Mouse (Mus musculus): ENCODE data around the gene Fam160a1. TPM values are rescaled to one million over a fixed set of nuclear protein-coding genes. Genes with fewer than 3 reads are reported as not detected.

Fam160a1 gene
- polyA plus RNA-seq, 1 experiment from 2014 or later: 0.09 TPM

GRCm38 (mm10) chr3:85776126-85776525 lies 41.0 kb downstream of the Fam160a1 start:
- H3K4me3 ChIP-seq (replicated peaks): no peak overlapping the region
- no peak for ATAC-seq
- H3K36me3 ChIP-seq: no peaks in the 10 kb centered on the region
- 0 out of 2 replicates have a peak, but pooled peaks cover 5% of the 10 kb centered on the region for H3K4me1 ChIP-seq (replicated peaks)
- H3K9me3 ChIP-seq: no peaks in the 10 kb centered on the region
- H3K4me2 ChIP-seq (replicated peaks): no peak overlapping the region
- H3K27me3 ChIP-seq: no peaks in the 10 kb centered on the region
- no peak overlapping the region for H3K27ac ChIP-seq
- no peak overlapping the region for H3K9ac ChIP-seq (replicated peaks)
- WGBS: 85% methylated on average over 6 of the region's 6 CpGs

- H3K9ac ChIP-seq (replicated peaks): no peak overlapping the region
- no peak overlapping the region for H3K4me2 ChIP-seq (replicated peaks)
- no peaks in the 10 kb centered on the region for H3K4me1 ChIP-seq (replicated peaks)
- H3K9me3 ChIP-seq: no peaks in the 10 kb centered on the region
- ATAC-seq: no peak
- H3K4me3 ChIP-seq (replicated peaks): no peak overlapping the region
- 83% methylated on average over 4 of the region's 4 CpGs for WGBS
- no peak overlapping the region for H3K27ac ChIP-seq
- no peaks in the 10 kb centered on the region for H3K36me3 ChIP-seq
- no peaks in the 10 kb centered on the region for H3K27me3 ChIP-seq
These were observed 43.2 kb downstream of the Fam160a1 start for GRCm38 (mm10) chr3:85773886-85774285.

- Histone ChIP-seq H3K4me1 (replicated peaks) (no peaks in the 10 kb centered on the region), H3K27me3 (no peaks in the 10 kb centered on the region), H3K9me3 (no peaks in the 10 kb centered on the region), H3K9ac (replicated peaks) (no peak overlapping the region), H3K4me3 (replicated peaks) (no peak overlapping the region), H3K4me2 (replicated peaks) (no peak overlapping the region), H3K27ac (no peak overlapping the region), H3K36me3 (no peaks in the 10 kb centered on the region)
- 48% methylated on average over 3 of the region's 3 CpGs for WGBS
- no peak for ATAC-seq
These were observed 43.7 kb downstream of the Fam160a1 start for GRCm38 (mm10) chr3:85773425-85773824.

GRCm38 (mm10) chr3:85764937-85765337 lies 52.2 kb downstream of the Fam160a1 start:
- ATAC-seq: no peak
- no peak overlapping the region for H3K4me3 ChIP-seq (replicated peaks)
- H3K27ac ChIP-seq: peak overlapping the region; percentile 9; the same call in 1 of the 2 replicates
- H3K36me3 ChIP-seq: no peaks in the 10 kb centered on the region
- H3K9ac ChIP-seq (replicated peaks): no peak overlapping the region
- H3K4me2 ChIP-seq (replicated peaks): 0 out of 2 replicates have a peak overlapping the region, but pooled peaks have one; percentile 2
- no peaks in the 10 kb centered on the region for H3K27me3 ChIP-seq
- no peaks in the 10 kb centered on the region for H3K9me3 ChIP-seq
- WGBS: 38% methylated on average over 7 of the region's 7 CpGs
- peaks cover 13% of the 10 kb centered on the region for H3K4me1 ChIP-seq (replicated peaks)

GRCm38 (mm10) chr3:85764008-85764834 lies 52.9 kb downstream of the Fam160a1 start:
- Histone ChIP-seq H3K4me3 (replicated peaks) (no peak overlapping the region), H3K9me3 (no peaks in the 10 kb centered on the region), H3K36me3 (no peaks in the 10 kb centered on the region), H3K27me3 (no peaks in the 10 kb centered on the region), H3K4me2 (replicated peaks) (no peak overlapping the region), H3K9ac (replicated peaks) (no peak overlapping the region), H3K27ac (peak overlapping the region; percentile 9; the same call in 1 of the 2 replicates), H3K4me1 (replicated peaks) (peaks cover 13% of the 10 kb centered on the region)
- WGBS: 29% methylated on average over 18 of the region's 18 CpGs
- peak; percentile 63 for ATAC-seq

- 73% methylated on average over 2 of the region's 2 CpGs for WGBS
- Histone ChIP-seq H3K4me2 (replicated peaks) (no peak overlapping the region), H3K27ac (no peak overlapping the region), H3K36me3 (no peaks in the 10 kb centered on the region), H3K9me3 (no peaks in the 10 kb centered on the region), H3K4me1 (replicated peaks) (no peaks in the 10 kb centered on the region; the same call in 1 of the 2 replicates), H3K4me3 (replicated peaks) (no peak overlapping the region), H3K27me3 (no peaks in the 10 kb centered on the region), H3K9ac (replicated peaks) (no peak overlapping the region)
- no peak for ATAC-seq
These were observed 59.1 kb downstream of the Fam160a1 start for GRCm38 (mm10) chr3:85757944-85758343.

- no peaks in the 10 kb centered on the region for H3K36me3 ChIP-seq
- H3K27ac ChIP-seq: no peak overlapping the region
- no peak overlapping the region for H3K4me3 ChIP-seq (replicated peaks)
- H3K9me3 ChIP-seq: no peaks in the 10 kb centered on the region
- 87% methylated on average over 4 of the region's 4 CpGs for WGBS
- H3K27me3 ChIP-seq: no peaks in the 10 kb centered on the region
- no peak overlapping the region for H3K9ac ChIP-seq (replicated peaks)
- no peaks in the 10 kb centered on the region; the same call in 1 of the 2 replicates for H3K4me1 ChIP-seq (replicated peaks)
- ATAC-seq: no peak
- H3K4me2 ChIP-seq (replicated peaks): no peak overlapping the region
These were observed 59.7 kb downstream of the Fam160a1 start for GRCm38 (mm10) chr3:85757435-85757834.

- H3K36me3 ChIP-seq: no peaks in the 10 kb centered on the region
- no peaks in the 10 kb centered on the region for H3K27me3 ChIP-seq
- H3K27ac ChIP-seq: no peak overlapping the region
- no peaks in the 10 kb centered on the region; the same call in 1 of the 2 replicates for H3K4me1 ChIP-seq (replicated peaks)
- H3K9me3 ChIP-seq: no peaks in the 10 kb centered on the region
- 56% methylated on average over 4 of the region's 4 CpGs for WGBS
- no peak overlapping the region for H3K9ac ChIP-seq (replicated peaks)
- ATAC-seq: no peak
- no peak overlapping the region for H3K4me2 ChIP-seq (replicated peaks)
- H3K4me3 ChIP-seq (replicated peaks): no peak overlapping the region
These were observed 67.7 kb downstream of the Fam160a1 start for GRCm38 (mm10) chr3:85749348-85749747.

GRCm38 (mm10) chr3:85748863-85749262 lies 68.2 kb downstream of the Fam160a1 start:
- no peak overlapping the region for H3K27ac ChIP-seq
- no peak overlapping the region for H3K9ac ChIP-seq (replicated peaks)
- no peak overlapping the region for H3K4me2 ChIP-seq (replicated peaks)
- no peaks in the 10 kb centered on the region for H3K36me3 ChIP-seq
- no peaks in the 10 kb centered on the region; the same call in 1 of the 2 replicates for H3K4me1 ChIP-seq (replicated peaks)
- H3K9me3 ChIP-seq: no peaks in the 10 kb centered on the region
- H3K27me3 ChIP-seq: no peaks in the 10 kb centered on the region
- no peak for ATAC-seq
- WGBS: 23% methylated on average over 4 of the region's 4 CpGs
- no peak overlapping the region for H3K4me3 ChIP-seq (replicated peaks)

GRCm38 (mm10) chr3:85746116-85746515 lies 71.0 kb downstream of the Fam160a1 start:
- Histone ChIP-seq H3K9me3 (no peaks in the 10 kb centered on the region), H3K27me3 (no peaks in the 10 kb centered on the region), H3K9ac (replicated peaks) (no peak overlapping the region), H3K36me3 (no peaks in the 10 kb centered on the region), H3K4me1 (replicated peaks) (no peaks in the 10 kb centered on the region; the same call in 1 of the 2 replicates), H3K4me3 (replicated peaks) (no peak overlapping the region), H3K27ac (no peak overlapping the region), H3K4me2 (replicated peaks) (no peak overlapping the region)
- ATAC-seq: no peak
- 79% methylated on average over 4 of the region's 4 CpGs for WGBS

GRCm38 (mm10) chr3:85741767-85742166 lies 75.3 kb downstream of the Fam160a1 start:
- WGBS: 92% methylated on average over 3 of the region's 3 CpGs
- H3K9ac ChIP-seq (replicated peaks): no peak overlapping the region
- ATAC-seq: no peak
- H3K27ac ChIP-seq: no peak overlapping the region
- no peak overlapping the region for H3K4me2 ChIP-seq (replicated peaks)
- no peaks in the 10 kb centered on the region for H3K27me3 ChIP-seq
- H3K4me1 ChIP-seq (replicated peaks): no peaks in the 10 kb centered on the region
- no peaks in the 10 kb centered on the region for H3K9me3 ChIP-seq
- no peak overlapping the region for H3K4me3 ChIP-seq (replicated peaks)
- no peaks in the 10 kb centered on the region for H3K36me3 ChIP-seq

- 83% methylated on average over 3 of the region's 3 CpGs for WGBS
- no peak for ATAC-seq
- H3K4me1 ChIP-seq (replicated peaks): no peaks in the 10 kb centered on the region
These were observed 78.5 kb downstream of the Fam160a1 start for GRCm38 (mm10) chr3:85738591-85738990.

More at GRCm38 (mm10) chr3:85738591-85738990, 78.5 kb downstream of the Fam160a1 start:
- Histone ChIP-seq H3K9ac (replicated peaks) (no peak overlapping the region), H3K36me3 (no peaks in the 10 kb centered on the region), H3K9me3 (no peaks in the 10 kb centered on the region), H3K4me2 (replicated peaks) (no peak overlapping the region), H3K27ac (no peak overlapping the region), H3K27me3 (no peaks in the 10 kb centered on the region), H3K4me3 (replicated peaks) (no peak overlapping the region)
